Comparison of ENCODE assay signal across 7 mouse cellular contexts in the genomic region with DNA sequence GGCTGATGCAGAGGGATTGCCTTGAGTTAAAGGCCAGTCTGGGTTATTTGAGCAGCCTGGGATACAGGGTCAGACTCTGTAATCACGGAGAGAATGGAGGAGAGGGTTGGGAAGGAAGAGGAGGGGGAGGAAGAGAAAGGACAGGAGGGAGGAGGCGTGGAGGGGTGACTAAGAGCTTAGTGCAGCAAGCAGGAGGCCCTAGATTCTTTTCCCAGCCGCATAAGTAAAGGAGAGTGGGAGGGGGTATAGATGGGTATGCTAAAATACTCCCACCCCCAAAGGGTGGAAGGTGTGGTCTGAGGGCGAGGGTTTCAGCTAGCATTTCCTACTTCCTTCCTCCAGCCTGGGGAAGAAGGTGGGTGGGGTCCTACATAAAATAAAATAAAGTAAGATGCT. TPM values are rescaled to one million over a fixed set of nuclear protein-coding genes. Genes with fewer than 3 reads are reported as not detected.
DNase-seq lines count a peak whose midpoint lies in the region; ATAC-seq and TF ChIP-seq lines count a peak whose summit lies in the region.

No protein-coding gene starts in this region.

- peak overlapping the region; percentile 38 for H3K9ac ChIP-seq in MEL (ENCODE audit: control insufficient read depth, low read depth, low read length, poor library complexity, severe bottlenecking)
- no peak overlapping the region for H3K9ac ChIP-seq in embryonic facial prominence, embryonic 15.5 days
- no peak overlapping the region for H3K9ac ChIP-seq in midbrain, embryonic 13.5 days (replicated peaks)

- H3K4me2 ChIP-seq in embryonic facial prominence, embryonic 15.5 days (replicated peaks), result peak overlapping the region; percentile 75
- H3K4me2 ChIP-seq in midbrain, embryonic 13.5 days (replicated peaks), result peak overlapping the region; percentile 82; the same call in 1 of the 2 replicates

- H3K4me1 ChIP-seq in kidney, adult 2 months (ENCODE audit: control insufficient read depth, insufficient read depth, low read length), result peaks cover 30% of the 10 kb centered on the region
- H3K4me1 ChIP-seq in MEL (ENCODE audit: control insufficient read depth in 1 of 2, insufficient read depth in 2 of 2, low read length in 2 of 2), result peaks cover 0 to 7% of the 10 kb centered on the region in 2 experiments; a peak in 2 of 4 replicates
- peaks cover 18% of the 10 kb centered on the region for H3K4me1 ChIP-seq in embryonic facial prominence, embryonic 15.5 days
- peaks cover 20% of the 10 kb centered on the region for H3K4me1 ChIP-seq in midbrain, embryonic 13.5 days (replicated peaks)

- H3K36me3 ChIP-seq in kidney, adult 2 months (ENCODE audit: control insufficient read depth, insufficient read depth, low read length), result no peaks in the 10 kb centered on the region
- peaks cover 0 to 3% of the 10 kb centered on the region in 2 experiments; a peak in 2 of 4 replicates for H3K36me3 ChIP-seq in MEL (ENCODE audit: control insufficient read depth in 1 of 2, insufficient read depth in 2 of 2, low read length in 2 of 2)
- H3K36me3 ChIP-seq in embryonic facial prominence, embryonic 15.5 days, result no peaks in the 10 kb centered on the region
- H3K36me3 ChIP-seq in midbrain, embryonic 13.5 days, result no peaks in the 10 kb centered on the region

- intact Hi-C loops in left cerebral cortex, postnatal 14 days (cut with DNase I), result no loop called here

- WGBS in kidney, adult 2 months, result 36% methylated on average over 4 of the region's 4 CpGs
- WGBS in embryonic facial prominence, embryonic 15.5 days, result 27% methylated on average over 4 of the region's 4 CpGs
- 21% methylated on average over 4 of the region's 4 CpGs for WGBS in midbrain, embryonic 13.5 days

- peak overlapping the region; percentile 81 for H3K27ac ChIP-seq in kidney, adult 2 months (ENCODE audit: insufficient read depth, low read depth, low read length)
- no peak overlapping the region for H3K27ac ChIP-seq in MEL (ENCODE audit: control insufficient read depth, low read depth, low read length)
- H3K27ac ChIP-seq in embryonic facial prominence, embryonic 15.5 days (replicated peaks), result no peak overlapping the region
- no peak overlapping the region for H3K27ac ChIP-seq in midbrain, embryonic 13.5 days

- H3K4me3 ChIP-seq in kidney, adult 2 months (ENCODE audit: insufficient read depth, low read depth, low read length), result no peak overlapping the region; the same call in 1 of the 2 replicates
- peak overlapping the region; percentile 27 to 56 for H3K4me3 ChIP-seq in MEL (ENCODE audit: control insufficient read depth in 1 of 2, insufficient read depth in 1 of 2, low read depth in 2 of 2, low read length in 2 of 2)
- no peak overlapping the region; the same call in 1 of the 2 replicates for H3K4me3 ChIP-seq in embryonic facial prominence, embryonic 15.5 days (replicated peaks)
- no peak overlapping the region for H3K4me3 ChIP-seq in midbrain, embryonic 13.5 days (replicated peaks)

- no peak for DNase-seq in kidney, adult 2 months
- no peak for DNase-seq in kidney, postnatal 4 days
- DNase-seq in MEL (ENCODE audit: low read depth, low spot score), result peak; percentile 37
- DNase-seq in left cerebral cortex, postnatal 14 days (ENCODE audit: low spot score in 2 of 2), result no peak

- no peak for TF ChIP-seq RAD21 in MEL (IDR thresholded peaks at IDR 0.05; ENCODE audit: low read depth, low read length)

- TF ChIP-seq EP300 in MEL (IDR thresholded peaks at IDR 0.05; ENCODE audit: low read depth in 1 of 2, low read length in 2 of 2), result no peak

- no peak for TF ChIP-seq POLR2A in kidney, adult 2 months (IDR thresholded peaks at IDR 0.05; ENCODE audit: low read depth, low read length)
- no peak for TF ChIP-seq POLR2A in MEL (IDR thresholded peaks at IDR 0.05; ENCODE audit: control insufficient read depth in 1 of 2, insufficient read depth in 1 of 2, low read depth in 1 of 2, low read length in 2 of 2, poor library complexity in 1 of 2)

- H3K27me3 ChIP-seq in kidney, adult 2 months (replicated peaks; ENCODE audit: control insufficient read depth, insufficient read depth, low read length), result no peaks in the 10 kb centered on the region
- no peaks in the 10 kb centered on the region for H3K27me3 ChIP-seq in MEL (ENCODE audit: control insufficient read depth in 1 of 2, insufficient read depth in 2 of 2, low read length in 2 of 2)
- H3K27me3 ChIP-seq in embryonic facial prominence, embryonic 15.5 days, result peaks cover 35% of the 10 kb centered on the region
- peaks cover 51% of the 10 kb centered on the region for H3K27me3 ChIP-seq in midbrain, embryonic 13.5 days

- no peak for TF ChIP-seq CTCF in kidney, adult 2 months (conservative IDR thresholded peaks at IDR 0.05; ENCODE audit: insufficient read depth, insufficient read length, low read depth, low read length)
- no peak for TF ChIP-seq CTCF in MEL (IDR thresholded peaks at IDR 0.05 in 2 of 3, conservative IDR thresholded peaks at IDR 0.05 in 1 of 3; ENCODE audit: control insufficient read depth in 1 of 3, insufficient read depth in 1 of 3, low read depth in 2 of 3, low read length in 3 of 3, poor library complexity in 1 of 3, severe bottlenecking in 1 of 3)

- no peaks in the 10 kb centered on the region for H3K9me3 ChIP-seq in MEL (replicated peaks; ENCODE audit: insufficient read depth, low read length)
- no peaks in the 10 kb centered on the region for H3K9me3 ChIP-seq in embryonic facial prominence, embryonic 15.5 days (replicated peaks)
- H3K9me3 ChIP-seq in midbrain, embryonic 13.5 days, result no peaks in the 10 kb centered on the region

- H3K79me2 ChIP-seq in MEL (ENCODE audit: control insufficient read depth, insufficient read depth, low read length, poor library complexity), result no peaks in the 10 kb centered on the region; the same call in 1 of the 2 replicates

- ATAC-seq in embryonic facial prominence, embryonic 15.5 days (ENCODE audit: insufficient number of reproducible peaks, low FRiP score, low TSS enrichment, low read depth), result no peak
- ATAC-seq in midbrain, embryonic 13.5 days, result peak; percentile 7; the same call in 1 of the 2 replicates
- no peak for ATAC-seq in cerebellum, adult (ENCODE audit: insufficient number of reproducible peaks, low FRiP score, low TSS enrichment)

TF ChIP-seq in MEL, 35 proteins besides CTCF, POLR2A, EP300 and RAD21:
- TF ChIP-seq TBP (IDR thresholded peaks at IDR 0.05; ENCODE audit: low read depth, low read length), result no peak
- TF ChIP-seq SMC3 (IDR thresholded peaks at IDR 0.05; ENCODE audit: low read depth, low read length), result no peak
- no peak for TF ChIP-seq BHLHE40 (IDR thresholded peaks at IDR 0.05; ENCODE audit: borderline replicate concordance, low read depth, low read length)
- TF ChIP-seq CHD2 (IDR thresholded peaks at IDR 0.05; ENCODE audit: low read length), result no peak
- no peak for TF ChIP-seq USF1 (IDR thresholded peaks at IDR 0.05; ENCODE audit: low read depth, low read length)
- no peak for TF ChIP-seq POLR2AphosphoS5 (IDR thresholded peaks at IDR 0.05; ENCODE audit: borderline replicate concordance, low read depth, low read length)
- TF ChIP-seq TCF12 (IDR thresholded peaks at IDR 0.05; ENCODE audit: low read depth, low read length), result no peak
- no peak for TF ChIP-seq E2F4 (IDR thresholded peaks at IDR 0.05; ENCODE audit: borderline replicate concordance, low read depth, low read length)
- no peak for TF ChIP-seq UBTF (IDR thresholded peaks at IDR 0.05; ENCODE audit: borderline replicate concordance, insufficient read depth, low read depth, low read length)
- no peak for TF ChIP-seq TAL1 (IDR thresholded peaks at IDR 0.05; ENCODE audit: low read length)
- TF ChIP-seq ZMIZ1 (IDR thresholded peaks at IDR 0.05; ENCODE audit: low read depth, low read length), result no peak
- TF ChIP-seq NELFE (IDR thresholded peaks at IDR 0.05; ENCODE audit: low read depth, low read length), result no peak
- TF ChIP-seq USF2 (IDR thresholded peaks at IDR 0.05; ENCODE audit: borderline replicate concordance in 1 of 2, insufficient read depth in 1 of 2, low read depth in 1 of 2, low read length in 2 of 2), result no peak
- TF ChIP-seq ZC3H11A (IDR thresholded peaks at IDR 0.05; ENCODE audit: low read depth, low read length), result no peak
- TF ChIP-seq ZNF384 (IDR thresholded peaks at IDR 0.05; ENCODE audit: low read depth, low read length), result no peak
- TF ChIP-seq POLR2AphosphoS2 (IDR thresholded peaks at IDR 0.05; ENCODE audit: low read length), result no peak

RNA-seq across cellular contexts. Expression of a gene that starts 0.4 kb away (rescaled TPM):
- 232 and 266 TPM in 2 replicates for polyA plus RNA-seq in kidney, adult 2 months (2012; rRNA removed)
- total RNA-seq in MEL (2012; rRNA removed), result 2.6 TPM in 2 replicates
- 1 to 10 TPM in 1 of 2 experiments, not detected in 1; 9.1 TPM for polyA plus RNA-seq in MEL (2012; ENCODE audit: insufficient read depth in 1 of 2, insufficient read length in 2 of 2, low read depth in 1 of 2, low replicate concordance in 2 of 2, missing spikeins in 1 of 2)
- 9.9 and 11.4 TPM in 2 replicates for polyA plus RNA-seq in embryonic facial prominence, embryonic 15.5 days (2015; fragmentation: Nextera tagmentation; extraction: Ambion mirVana)
- 6.0 and 6.2 TPM in 2 replicates for polyA plus RNA-seq in midbrain, embryonic 13.5 days (2015; fragmentation: Nextera tagmentation; extraction: Ambion mirVana)
- total RNA-seq in left cerebral cortex, postnatal 14 days (2021), result 1 to 10 TPM; 1.7 to 1.8 TPM

RNA-seq across cellular contexts. Expression of a gene that starts 46.6 kb away (rescaled TPM):
- polyA plus RNA-seq in kidney, adult 2 months (2012; rRNA removed), result 1,108 and 1,337 TPM in 2 replicates
- 164 and 220 TPM in 2 replicates for total RNA-seq in MEL (2012; rRNA removed)
- polyA plus RNA-seq in MEL (2012; ENCODE audit: insufficient read depth in 1 of 2, insufficient read length in 2 of 2, low read depth in 1 of 2, low replicate concordance in 2 of 2, missing spikeins in 1 of 2), result 100 to 1,000 TPM in 1 of 2 experiments, not detected in 1; 149 TPM
- polyA plus RNA-seq in embryonic facial prominence, embryonic 15.5 days (2015; fragmentation: Nextera tagmentation; extraction: Ambion mirVana), result 797 and 816 TPM in 2 replicates
- polyA plus RNA-seq in midbrain, embryonic 13.5 days (2015; fragmentation: Nextera tagmentation; extraction: Ambion mirVana), result 654 and 688 TPM in 2 replicates
- 100 to 1,000 TPM; 281 to 285 TPM for total RNA-seq in left cerebral cortex, postnatal 14 days (2021)

RNA-seq across cellular contexts. Expression of a gene that starts 46.7 kb away (rescaled TPM):
- polyA plus RNA-seq in kidney, adult 2 months (2012; rRNA removed), result 4.3 and 5.1 TPM in 2 replicates
- 13.8 and 15.1 TPM in 2 replicates for total RNA-seq in MEL (2012; rRNA removed)
- polyA plus RNA-seq in MEL (2012; ENCODE audit: insufficient read depth in 1 of 2, insufficient read length in 2 of 2, low read depth in 1 of 2, low replicate concordance in 2 of 2, missing spikeins in 1 of 2), result 10 to 100 TPM in 1 of 2 experiments, not detected in 1; 16.5 TPM
- polyA plus RNA-seq in embryonic facial prominence, embryonic 15.5 days (2015; fragmentation: Nextera tagmentation; extraction: Ambion mirVana), result 17.9 and 19.1 TPM in 2 replicates
- 20.7 and 21.8 TPM in 2 replicates for polyA plus RNA-seq in midbrain, embryonic 13.5 days (2015; fragmentation: Nextera tagmentation; extraction: Ambion mirVana)
- 1 to 10 TPM; 4.8 to 8.8 TPM for total RNA-seq in left cerebral cortex, postnatal 14 days (2021)

Comparison
In these comparisons a context has a peak if more than half of its experiments do, and no peak if none do; other contexts are left out.
1. H3K4me3 ChIP-seq: peak in MEL (2 of 2); none in kidney, adult 2 months (single experiment), embryonic facial prominence, embryonic 15.5 days (single experiment) and midbrain, embryonic 13.5 days (single experiment).
2. RNA of a gene that starts 0.4 kb away (polyA plus RNA-seq): 232 to 266 TPM in kidney, adult 2 months; 9.9 to 11.4 TPM in embryonic facial prominence, embryonic 15.5 days, 9.1 TPM in MEL and 6.0 to 6.2 TPM in midbrain, embryonic 13.5 days; every median in the first group is over 10 times any median in the second.